In genomic region chr14:23618081-23618480, GRCm38 (mm10) we compare ENCODE assay signal across 25 mouse cellular contexts.
DNase-seq lines count a peak whose midpoint lies in the region; ATAC-seq and TF ChIP-seq lines count a peak whose summit lies in the region.
"Had no signal": no experiment of that assay in that cellular context is flagged by ENCODE, and none has a peak within 500 bp of the region (broad histone marks: within the 10 kb centered on the region; RNA-seq: fewer than 3 reads in every experiment).

No protein-coding gene starts in this region.

- no peak overlapping the region for H3K9ac ChIP-seq in kidney, embryonic 14.5 days (ENCODE audit: low read depth, low read length)
- no peak overlapping the region for H3K9ac ChIP-seq in kidney, embryonic 15.5 days
- no peak overlapping the region for H3K9ac ChIP-seq in lung, postnatal 0 days (replicated peaks; ENCODE audit: low read depth)
- H3K9ac ChIP-seq: forebrain, embryonic 13.5 days; forebrain, postnatal 0 days; heart, embryonic 12.5 days; heart, embryonic 15.5 days; hindbrain, embryonic 13.5 days had no signal

- H3K4me3 ChIP-seq in kidney, embryonic 14.5 days (ENCODE audit: low read length), result no peak overlapping the region
- H3K4me3 ChIP-seq in kidney, embryonic 15.5 days (replicated peaks), result no peak overlapping the region
- H3K4me3 ChIP-seq in lung, postnatal 0 days (ENCODE audit: low read depth, low read length), result no peak overlapping the region
- H3K4me3 ChIP-seq: forebrain, embryonic 10.5 days; forebrain, embryonic 13.5 days; heart, embryonic 12.5 days; heart, embryonic 15.5 days; hindbrain, embryonic 10.5 days; hindbrain, embryonic 13.5 days had no signal

- peak; percentile 40 for DNase-seq in kidney, adult 11 months
- DNase-seq in kidney, adult 8-10 months, result peak; percentile 33 to 61
- peak; percentile 62 to 67 for DNase-seq in kidney, postnatal 36 days
- DNase-seq in lung, postnatal 0 days (ENCODE audit: low spot score), result no peak
- DNase-seq: adrenal gland, adult 8-10 months; adrenal gland, postnatal 25 days; cerebellum, adult 11-12 months; cerebellum, adult 8-10 months; cerebellum, postnatal 10 days; cerebellum, postnatal 36 days; forebrain, postnatal 0 days; gastrocnemius, postnatal 25 days; heart, adult 18-20 months; heart, postnatal 10 days; heart, postnatal 36 days had no signal

- H3K4me2 ChIP-seq in kidney, embryonic 14.5 days (replicated peaks; ENCODE audit: low read depth, low read length), result no peak overlapping the region
- no peak overlapping the region for H3K4me2 ChIP-seq in kidney, embryonic 15.5 days
- H3K4me2 ChIP-seq in lung, postnatal 0 days (replicated peaks; ENCODE audit: low read depth, low read length), result no peak overlapping the region
- H3K4me2 ChIP-seq: forebrain, embryonic 13.5 days; heart, embryonic 12.5 days; heart, embryonic 15.5 days; hindbrain, embryonic 13.5 days had no signal

- no peak for TF ChIP-seq EP300 in lung, postnatal 0 days (IDR thresholded peaks at IDR 0.05)

- WGBS in kidney, embryonic 14.5 days, result 35% methylated on average over 1 of the region's 1 CpGs
- WGBS in kidney, embryonic 15.5 days, result 23% methylated on average over 1 of the region's 1 CpGs
- 33% methylated on average over 1 of the region's 1 CpGs for WGBS in lung, postnatal 0 days

- no peak overlapping the region for H3K27ac ChIP-seq in kidney, embryonic 14.5 days (ENCODE audit: low read depth, low read length)
- H3K27ac ChIP-seq in kidney, embryonic 15.5 days, result no peak overlapping the region
- no peak overlapping the region for H3K27ac ChIP-seq in lung, postnatal 0 days (ENCODE audit: low read length)
- H3K27ac ChIP-seq: forebrain, embryonic 10.5 days; forebrain, embryonic 13.5 days; heart, embryonic 15.5 days; hindbrain, embryonic 10.5 days; hindbrain, embryonic 13.5 days had no signal

- H3K36me3 ChIP-seq in kidney, embryonic 14.5 days (ENCODE audit: control insufficient read depth, insufficient read depth, low read length), result no peaks in the 10 kb centered on the region
- no peaks in the 10 kb centered on the region for H3K36me3 ChIP-seq in kidney, embryonic 15.5 days
- no peaks in the 10 kb centered on the region for H3K36me3 ChIP-seq in lung, postnatal 0 days (ENCODE audit: insufficient read depth, low read length)
- H3K36me3 ChIP-seq: forebrain, embryonic 10.5 days; heart, embryonic 12.5 days; heart, embryonic 15.5 days; hindbrain, embryonic 10.5 days; hindbrain, embryonic 13.5 days had no signal

- no peaks in the 10 kb centered on the region for H3K27me3 ChIP-seq in kidney, embryonic 14.5 days (ENCODE audit: control insufficient read depth, insufficient read depth, low read length)
- no peaks in the 10 kb centered on the region for H3K27me3 ChIP-seq in kidney, embryonic 15.5 days
- H3K27me3 ChIP-seq in lung, postnatal 0 days (replicated peaks; ENCODE audit: insufficient read depth, low read length), result no peaks in the 10 kb centered on the region
- H3K27me3 ChIP-seq: forebrain, embryonic 13.5 days; heart, embryonic 15.5 days; hindbrain, embryonic 13.5 days had no signal

- ATAC-seq in kidney, embryonic 14.5 days (ENCODE audit: low FRiP score, low TSS enrichment), result no peak
- no peak for ATAC-seq in kidney, embryonic 15.5 days (replicated peaks; ENCODE audit: low FRiP score)
- ATAC-seq in lung, postnatal 0 days, result no peak
- ATAC-seq: activated CD4-positive, CD25-positive, alpha-beta regulatory T cell, adult 4 months; forebrain, embryonic 13.5 days; forebrain, postnatal 0 days; hindbrain, embryonic 16.5 days had no signal

- H3K9me3 ChIP-seq in kidney, embryonic 14.5 days (ENCODE audit: control insufficient read depth, low read length), result no peaks in the 10 kb centered on the region
- no peaks in the 10 kb centered on the region for H3K9me3 ChIP-seq in kidney, embryonic 15.5 days (replicated peaks)
- H3K9me3 ChIP-seq in lung, postnatal 0 days (ENCODE audit: low read length), result no peaks in the 10 kb centered on the region
- H3K9me3 ChIP-seq: forebrain, embryonic 10.5 days; forebrain, embryonic 13.5 days; heart, embryonic 12.5 days; heart, embryonic 15.5 days; hindbrain, embryonic 10.5 days; hindbrain, embryonic 13.5 days had no signal

- no peaks in the 10 kb centered on the region for H3K4me1 ChIP-seq in kidney, embryonic 14.5 days (ENCODE audit: control insufficient read depth, insufficient read depth, low read length)
- no peaks in the 10 kb centered on the region for H3K4me1 ChIP-seq in kidney, embryonic 15.5 days
- H3K4me1 ChIP-seq in lung, postnatal 0 days (ENCODE audit: insufficient read depth, low read depth, low read length), result no peaks in the 10 kb centered on the region
- H3K4me1 ChIP-seq: forebrain, embryonic 10.5 days; forebrain, embryonic 13.5 days; hindbrain, embryonic 10.5 days; hindbrain, embryonic 13.5 days had no signal

- no peak for TF ChIP-seq CTCF in lung, postnatal 0 days (IDR thresholded peaks at IDR 0.05)
